In the genomic region with DNA sequence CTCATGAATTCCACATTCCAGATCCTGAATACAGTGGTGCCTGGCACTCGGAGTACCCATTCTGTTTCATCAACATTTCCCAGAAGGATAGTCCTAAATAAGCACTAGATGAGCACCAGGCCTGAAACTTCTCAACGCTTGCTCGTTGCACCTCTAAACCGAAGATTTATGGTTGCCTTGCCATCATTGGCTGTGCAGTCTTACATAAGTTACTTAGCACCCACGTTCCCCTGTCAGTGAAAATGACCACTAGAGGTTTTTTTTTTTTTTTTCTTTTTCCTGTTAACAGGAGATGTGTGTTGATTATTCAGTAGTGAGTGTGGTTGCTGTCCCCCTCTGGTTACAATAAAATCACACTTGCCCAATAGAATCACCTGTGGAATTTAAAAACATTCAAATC, we compare ENCODE assay signal across 8 mouse cellular contexts. TPM values are rescaled to one million over a fixed set of nuclear protein-coding genes. Genes with fewer than 3 reads are reported as not detected.
DNase-seq lines count a peak whose midpoint lies in the region; ATAC-seq lines count a peak whose summit lies in the region.

No protein-coding gene starts in this region.

- H3K4me3 ChIP-seq in heart, embryonic 12.5 days: no peak overlapping the region
- no peak overlapping the region for H3K4me3 ChIP-seq in hindbrain, embryonic 11.5 days (ENCODE audit: low read depth, low read length)

- no peaks in the 10 kb centered on the region for H3K9me3 ChIP-seq in heart, embryonic 12.5 days (replicated peaks)
- no peaks in the 10 kb centered on the region for H3K9me3 ChIP-seq in hindbrain, embryonic 11.5 days (ENCODE audit: control insufficient read depth, low read length)

- WGBS in heart, embryonic 12.5 days: 68% methylated on average over 5 of the region's 5 CpGs
- WGBS in hindbrain, embryonic 11.5 days: 47% methylated on average over 5 of the region's 5 CpGs

- ATAC-seq in heart, embryonic 12.5 days (ENCODE audit: insufficient number of reproducible peaks, low FRiP score): no peak
- ATAC-seq in hindbrain, embryonic 11.5 days (ENCODE audit: low FRiP score): no peak
- no peak for ATAC-seq in monocyte, adult 5-6 weeks (replicated peaks; ENCODE audit: insufficient number of reproducible peaks, low FRiP score, low TSS enrichment, poor library complexity, severe bottlenecking)

- H3K4me1 ChIP-seq in heart, embryonic 12.5 days (replicated peaks): peaks cover 3% of the 10 kb centered on the region; the same call in 1 of the 2 replicates
- 0 out of 2 replicates have a peak, but pooled peaks cover 2% of the 10 kb centered on the region for H3K4me1 ChIP-seq in hindbrain, embryonic 11.5 days (replicated peaks; ENCODE audit: control insufficient read depth, insufficient read depth, low read length)

- no peak for DNase-seq in heart, adult 9 months (ENCODE audit: low spot score in 2 of 2)
- peak; percentile 58 for DNase-seq in adipocyte (ENCODE audit: low spot score)
- peak; percentile 18 for DNase-seq in hindbrain, embryonic 11.5 days (ENCODE audit: low spot score)
- DNase-seq in lung, postnatal 36 days: peak; percentile 5
- DNase-seq in left cerebral cortex, adult 9 months (ENCODE audit: low spot score in 2 of 2): no peak
- no peak for DNase-seq in layer of hippocampus, adult 18-20 months (ENCODE audit: low spot score in 2 of 2)

- H3K27me3 ChIP-seq in heart, embryonic 12.5 days (replicated peaks): no peaks in the 10 kb centered on the region
- no peaks in the 10 kb centered on the region for H3K27me3 ChIP-seq in hindbrain, embryonic 11.5 days (ENCODE audit: control insufficient read depth, insufficient read depth, low read length)

- H3K4me2 ChIP-seq in heart, embryonic 12.5 days: peak overlapping the region; percentile 78; the same call in 1 of the 2 replicates
- no peak overlapping the region for H3K4me2 ChIP-seq in hindbrain, embryonic 11.5 days (replicated peaks; ENCODE audit: low read depth, low read length)

- no peaks in the 10 kb centered on the region for H3K36me3 ChIP-seq in heart, embryonic 12.5 days
- H3K36me3 ChIP-seq in hindbrain, embryonic 11.5 days (ENCODE audit: control insufficient read depth, insufficient read depth, low read length): no peaks in the 10 kb centered on the region

- H3K27ac ChIP-seq in heart, embryonic 12.5 days (ENCODE audit: poor library complexity, severe bottlenecking): no peak overlapping the region
- no peak overlapping the region for H3K27ac ChIP-seq in hindbrain, embryonic 11.5 days (ENCODE audit: low read depth, low read length)

- no peak overlapping the region for H3K9ac ChIP-seq in heart, embryonic 12.5 days
- no peak overlapping the region for H3K9ac ChIP-seq in hindbrain, embryonic 11.5 days (ENCODE audit: low read depth, low read length)

RNA-seq across cellular contexts. Expression of a gene that starts 0.4 kb away (rescaled TPM):
- polyA plus RNA-seq in heart, embryonic 12.5 days (2016; fragmentation: Nextera tagmentation; extraction: Ambion mirVana): 12.5 TPM in 2 replicates
- 12.1 and 12.9 TPM in 2 replicates for polyA plus RNA-seq in hindbrain, embryonic 11.5 days (2014; fragmentation: Nextera tagmentation; extraction: Ambion mirVana)
- 0.78 to 0.96 TPM in 2 of 3 replicates, not detected in the other for total RNA-seq in monocyte, adult 5-6 weeks (2017)
- total RNA-seq in layer of hippocampus, adult 18-20 months (2021): 10 to 100 TPM; 14.7 to 15.3 TPM

RNA-seq across cellular contexts. Expression of a gene that starts 1.2 kb away (rescaled TPM):
- 1.1 and 1.4 TPM in 2 replicates for polyA plus RNA-seq in heart, embryonic 12.5 days (2016; fragmentation: Nextera tagmentation; extraction: Ambion mirVana)
- polyA plus RNA-seq in hindbrain, embryonic 11.5 days (2014; fragmentation: Nextera tagmentation; extraction: Ambion mirVana): 0.81 and 1.8 TPM in 2 replicates
- not detected in 3 replicates for total RNA-seq in monocyte, adult 5-6 weeks (2017)
- total RNA-seq in layer of hippocampus, adult 18-20 months (2021): 1 to 10 TPM; 1.9 to 2.2 TPM

Comparison
In these comparisons a context has a peak if more than half of its experiments do, and no peak if none do; other contexts are left out.
1. DNase-seq: peak in adipocyte (single experiment), hindbrain, embryonic 11.5 days (single experiment) and lung, postnatal 36 days (single experiment); none in heart, adult 9 months (0 of 2), left cerebral cortex, adult 9 months (0 of 2) and layer of hippocampus, adult 18-20 months (0 of 2).